Mouse (Mus musculus) ES-Bruce4 (cell line): ENCODE data around the gene Brd3. TPM values are rescaled to one million over a fixed set of nuclear protein-coding genes. Genes with fewer than 3 reads are reported as not detected.

ENCODE experiments used
- H3K27ac ChIP-seq: 2 replicates; pipeline ENCODE4 v1.5.1; 2012; ENCODE audit warnings: low read length, inconsistent platforms; ENCODE audit not compliant: insufficient read depth
- H3K27me3 ChIP-seq: 2 replicates; pipeline ENCODE4 v1.6.1; 2012; ENCODE audit warnings: mild to moderate bottlenecking, low read length, inconsistent platforms; ENCODE audit not compliant: control insufficient read depth, poor library complexity, insufficient read depth, severe bottlenecking
- H3K36me3 ChIP-seq: 2 replicates; pipeline ENCODE4 v1.6.1; 2012; ENCODE audit warnings: inconsistent platforms, mild to moderate bottlenecking, low read length, moderate library complexity; ENCODE audit not compliant: control insufficient read depth, poor library complexity, insufficient read depth, severe bottlenecking
- H3K4me1 ChIP-seq: one replicate; pipeline ENCODE4 v1.8.1; 2011; ENCODE audit warnings: low read length; ENCODE audit not compliant: control insufficient read depth, insufficient read depth
- H3K4me3 ChIP-seq: 2 replicates; pipeline ENCODE4 v1.5.1; 2011; ENCODE audit warnings: low read depth, mild to moderate bottlenecking, low read length
- H3K9ac ChIP-seq: 2 replicates; pipeline ENCODE4 v1.6.1; 2012; ENCODE audit warnings: low read depth, mild to moderate bottlenecking, inconsistent platforms; ENCODE audit not compliant: poor library complexity, severe bottlenecking
- H3K9me3 ChIP-seq: replicated peaks from 2 replicates; pipeline ENCODE4 v1.6.1; 2012; ENCODE audit warnings: mild to moderate bottlenecking, low read length, inconsistent platforms; ENCODE audit not compliant: control insufficient read depth, poor library complexity, insufficient read depth, severe bottlenecking
- CTCF ChIP-seq: IDR thresholded peaks from one replicate; pipeline ENCODE4 v1.8.1; 2011; ENCODE audit warnings: low read depth, low read length
- EP300 ChIP-seq: IDR thresholded peaks from 2 replicates; pipeline ENCODE4 v1.6.1; 2011; ENCODE audit warnings: low read depth, low read length; ENCODE audit not compliant: insufficient read depth
- POLR2A ChIP-seq: IDR thresholded peaks from one replicate; pipeline ENCODE4 v1.8.1; 2011; ENCODE audit warnings: low read length; ENCODE audit not compliant: insufficient read depth
- polyA plus RNA-seq: library from polyadenylated mRNA; stranded (reverse); fragments of >200 nt; gene quantifications from 2 replicates; pipeline ENCODE4 v1.2.4, GENCODE M21; 2011; ENCODE audit warnings: low read depth; ENCODE audit not compliant: missing spikeins, insufficient read depth, insufficient read length

The Brd3 gene
- polyA plus RNA-seq, 1 experiment: 76.8 TPM

DNA sequence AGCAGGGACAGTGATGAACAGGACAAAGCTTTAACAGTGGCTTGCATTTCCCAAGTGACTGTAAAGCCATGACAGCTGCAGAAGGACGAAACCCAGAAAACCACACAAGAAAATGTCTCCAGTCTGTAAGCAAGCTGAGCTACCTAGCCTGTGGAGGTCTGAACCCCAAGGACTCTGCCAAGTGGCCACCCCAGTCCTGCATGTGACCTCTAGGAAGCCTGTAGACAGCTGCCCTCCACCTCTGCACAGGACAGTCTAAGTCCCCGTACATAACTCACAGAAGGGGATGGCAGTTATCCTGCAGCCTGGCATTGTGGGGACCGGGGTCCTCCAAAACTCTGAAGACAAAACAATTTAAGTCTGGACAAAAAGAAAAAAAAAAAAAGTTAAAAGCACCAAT is 61.6 kb downstream of the Brd3 start:
- TF ChIP-seq POLR2A (no peak), CTCF (no peak), EP300 (no peak)
- Histone ChIP-seq H3K36me3 (peaks cover 28% of the 10 kb centered on the region), H3K4me3 (no peak overlapping the region), H3K9me3 (no peaks in the 10 kb centered on the region), H3K9ac (no peak overlapping the region), H3K4me1 (no peaks in the 10 kb centered on the region), H3K27ac (no peak overlapping the region), H3K27me3 (no peaks in the 10 kb centered on the region)

DNA sequence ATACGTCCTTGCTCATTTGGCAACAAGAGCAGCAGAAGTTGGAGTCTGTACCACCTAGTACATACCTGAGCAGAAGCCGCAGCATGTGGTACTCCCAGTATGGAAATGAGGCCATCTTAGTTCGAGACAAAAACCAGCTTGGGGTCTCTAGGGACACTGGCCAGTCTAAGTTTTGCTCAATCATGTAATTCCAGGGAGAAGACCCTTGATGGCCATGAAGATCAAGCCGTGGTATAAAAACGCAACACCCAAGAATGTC is 64.1 kb downstream of the Brd3 start:
- H3K4me3 ChIP-seq: no peak overlapping the region

DNA sequence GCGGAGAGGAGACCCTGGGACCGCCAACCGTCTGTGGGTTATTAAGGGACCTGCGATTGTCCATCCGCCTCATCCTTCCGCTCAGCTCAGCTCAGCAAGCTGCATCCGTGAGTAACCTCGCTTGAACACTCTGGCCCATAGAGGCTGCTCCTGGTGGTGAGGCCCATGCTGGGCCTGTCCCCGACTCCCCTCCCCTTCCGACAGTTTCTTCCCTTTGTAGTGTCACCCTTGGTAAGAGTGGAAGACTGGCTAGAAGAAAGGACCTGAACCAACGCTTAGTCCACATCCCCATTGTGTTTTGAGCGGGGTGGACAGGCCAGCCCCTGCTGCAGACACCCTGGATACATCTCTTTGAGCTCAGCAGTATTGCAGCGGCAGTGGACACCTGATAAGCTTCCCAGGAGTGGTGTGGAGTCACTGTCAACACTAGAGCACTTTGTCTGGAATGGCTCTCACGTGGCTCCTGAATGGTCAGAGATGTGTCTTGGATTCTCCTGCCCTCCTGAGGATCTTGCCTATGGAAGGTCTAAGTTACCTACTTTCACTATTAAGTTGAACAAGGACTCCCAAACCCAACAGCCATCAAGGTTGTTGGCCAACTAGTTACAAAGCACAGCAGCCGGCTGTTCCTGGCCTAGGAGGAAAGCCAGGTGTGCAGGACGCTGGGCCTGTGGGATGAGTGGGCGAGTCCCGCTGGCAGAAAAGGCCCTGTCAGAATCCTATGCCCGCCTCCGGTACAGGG is 64.6 kb downstream of the Brd3 start:
- Histone ChIP-seq H3K9ac (peak overlapping the region; percentile 12), H3K4me1 (peaks cover 2% of the 10 kb centered on the region), H3K27me3 (no peaks in the 10 kb centered on the region), H3K27ac (no peak overlapping the region), H3K4me3 (peak overlapping the region; percentile 54), H3K9me3 (no peaks in the 10 kb centered on the region), H3K36me3 (peaks cover 6% of the 10 kb centered on the region; the same call in 1 of the 2 replicates)
- TF ChIP-seq EP300 (no peak), CTCF (no peak), POLR2A (no peak)

More for the DNA sequence above, 64.1 kb downstream of the Brd3 start:
- peaks cover 1% of the 10 kb centered on the region for H3K4me1 ChIP-seq
- H3K27ac ChIP-seq: no peak overlapping the region
- H3K36me3 ChIP-seq: peaks cover 10% of the 10 kb centered on the region; the same call in 1 of the 2 replicates
- H3K9ac ChIP-seq: no peak overlapping the region
- no peaks in the 10 kb centered on the region for H3K27me3 ChIP-seq
- no peaks in the 10 kb centered on the region for H3K9me3 ChIP-seq
- TF ChIP-seq EP300 (no peak), CTCF (no peak), POLR2A (no peak)

DNA sequence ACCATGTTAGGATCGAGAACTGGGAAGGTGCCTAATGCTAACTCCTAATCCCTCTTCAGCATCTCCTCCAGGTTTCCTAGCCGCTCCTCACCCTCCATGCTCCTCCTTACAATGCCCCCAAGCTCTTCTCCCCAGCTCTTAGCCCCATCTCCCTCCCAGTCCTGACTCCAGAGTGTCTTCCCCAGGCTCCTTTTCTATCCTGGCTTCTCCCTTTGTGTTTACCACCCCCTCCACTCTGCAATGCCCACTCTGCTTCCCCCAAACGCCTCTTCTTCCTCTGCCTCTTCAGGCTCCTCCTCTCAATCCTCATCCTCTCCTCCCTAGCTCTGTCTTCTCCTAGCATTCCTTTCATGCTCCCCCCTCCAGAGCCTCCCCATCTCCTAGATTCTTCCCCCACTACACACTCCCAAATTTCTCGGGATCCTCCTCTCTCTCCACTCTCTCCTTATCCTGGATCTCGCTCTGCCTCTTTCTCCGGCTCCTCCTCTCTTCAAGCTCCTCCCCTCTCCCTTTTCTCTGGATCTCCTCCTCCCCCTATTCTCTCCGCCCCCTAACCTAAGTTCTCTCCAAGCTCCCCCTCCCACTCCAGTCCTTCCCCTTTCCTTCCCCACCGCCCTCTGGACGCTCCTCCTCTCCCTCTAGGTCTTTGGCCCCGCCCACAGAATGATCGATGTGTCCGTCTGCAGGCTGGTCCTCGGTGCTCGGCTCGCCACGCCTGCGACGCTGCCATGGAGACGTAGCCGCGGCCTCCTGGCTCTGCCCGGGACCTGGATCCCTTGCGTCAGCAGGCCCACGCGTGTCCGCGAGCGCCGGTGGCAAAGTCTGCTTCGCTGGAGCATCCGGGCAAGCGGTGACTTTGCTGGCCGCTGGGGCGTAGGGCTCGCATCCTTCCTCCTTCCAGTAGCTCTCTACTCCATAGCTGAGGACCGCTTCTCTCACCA is 65.4 kb downstream of the Brd3 start, which contains the start of gene Brd3os:
Brd3os (plus strand) TSS at position 558 of the 941 bp plus-strand sequence.
- Histone ChIP-seq H3K9ac (peak within 1 kb of the TSS; percentile 57), H3K4me3 (peak within 1 kb of the TSS; percentile 63), H3K9me3 (no peaks in the 10 kb centered on the region), H3K4me1 (peaks cover 2% of the 10 kb centered on the region), H3K27me3 (no peaks in the 10 kb centered on the region), H3K27ac (no peak within 1 kb of the TSS), H3K36me3 (no peaks in the 10 kb centered on the region)
- TF ChIP-seq CTCF (no peak), POLR2A (peak; percentile 41), EP300 (0 out of 2 replicates have a peak, but pooled peaks have one; percentile 35)

DNA sequence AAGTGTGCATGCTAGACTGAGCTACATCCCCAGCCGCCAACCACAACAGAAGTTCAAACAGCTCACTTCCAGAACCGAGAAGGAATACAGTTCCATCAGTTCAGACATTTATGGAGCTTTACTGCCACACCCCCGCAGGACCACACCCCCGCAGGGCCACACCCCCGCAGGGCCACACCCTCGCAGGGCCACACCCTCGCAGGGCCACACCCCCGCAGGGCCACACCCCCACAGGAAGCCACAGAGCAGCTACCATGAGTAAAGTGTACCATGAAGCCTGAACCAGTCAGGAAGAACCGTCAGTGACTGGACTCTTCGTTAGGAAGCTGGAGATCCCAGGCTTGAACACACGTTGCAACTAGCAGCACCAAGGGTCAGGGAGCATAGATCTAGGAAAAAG is 69.2 kb downstream of the Brd3 start:
- Histone ChIP-seq H3K4me3 (no peak overlapping the region), H3K36me3 (no peaks in the 10 kb centered on the region), H3K27ac (no peak overlapping the region), H3K9ac (no peak overlapping the region), H3K9me3 (no peaks in the 10 kb centered on the region), H3K4me1 (peaks cover 2% of the 10 kb centered on the region), H3K27me3 (no peaks in the 10 kb centered on the region)
- TF ChIP-seq POLR2A: no peak

DNA sequence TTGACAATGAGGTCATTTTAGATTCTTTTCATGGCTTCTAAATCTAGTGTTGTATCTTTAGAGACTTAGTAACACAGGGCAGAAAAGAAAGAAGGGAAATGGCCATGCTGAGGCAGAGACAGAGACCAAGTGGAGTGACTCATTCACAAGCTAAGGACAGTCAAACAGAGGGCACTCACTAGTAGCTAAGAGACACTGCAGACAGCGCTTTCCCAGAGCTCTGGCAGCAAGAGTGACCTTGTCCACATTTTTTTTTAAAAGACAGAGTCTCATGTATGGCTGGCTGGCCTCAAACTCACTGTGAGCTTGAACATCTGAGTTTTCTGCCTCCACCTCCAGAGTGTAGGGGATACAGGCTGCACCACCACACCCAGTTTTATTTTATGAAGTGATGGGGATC is 69.6 kb downstream of the Brd3 start:
- H3K27me3 ChIP-seq: no peaks in the 10 kb centered on the region
- no peaks in the 10 kb centered on the region for H3K9me3 ChIP-seq

More for the DNA sequence above, 69.6 kb downstream of the Brd3 start:
- no peak overlapping the region for H3K4me3 ChIP-seq
- TF ChIP-seq EP300 (no peak), CTCF (no peak), POLR2A (no peak)
- H3K36me3 ChIP-seq: no peaks in the 10 kb centered on the region
- H3K27ac ChIP-seq: no peak overlapping the region
- no peak overlapping the region for H3K9ac ChIP-seq
- peaks cover 2% of the 10 kb centered on the region for H3K4me1 ChIP-seq
